Mouse (Mus musculus): ENCODE measurements around the gene Zbtb16.

Zbtb16 gene

DNA sequence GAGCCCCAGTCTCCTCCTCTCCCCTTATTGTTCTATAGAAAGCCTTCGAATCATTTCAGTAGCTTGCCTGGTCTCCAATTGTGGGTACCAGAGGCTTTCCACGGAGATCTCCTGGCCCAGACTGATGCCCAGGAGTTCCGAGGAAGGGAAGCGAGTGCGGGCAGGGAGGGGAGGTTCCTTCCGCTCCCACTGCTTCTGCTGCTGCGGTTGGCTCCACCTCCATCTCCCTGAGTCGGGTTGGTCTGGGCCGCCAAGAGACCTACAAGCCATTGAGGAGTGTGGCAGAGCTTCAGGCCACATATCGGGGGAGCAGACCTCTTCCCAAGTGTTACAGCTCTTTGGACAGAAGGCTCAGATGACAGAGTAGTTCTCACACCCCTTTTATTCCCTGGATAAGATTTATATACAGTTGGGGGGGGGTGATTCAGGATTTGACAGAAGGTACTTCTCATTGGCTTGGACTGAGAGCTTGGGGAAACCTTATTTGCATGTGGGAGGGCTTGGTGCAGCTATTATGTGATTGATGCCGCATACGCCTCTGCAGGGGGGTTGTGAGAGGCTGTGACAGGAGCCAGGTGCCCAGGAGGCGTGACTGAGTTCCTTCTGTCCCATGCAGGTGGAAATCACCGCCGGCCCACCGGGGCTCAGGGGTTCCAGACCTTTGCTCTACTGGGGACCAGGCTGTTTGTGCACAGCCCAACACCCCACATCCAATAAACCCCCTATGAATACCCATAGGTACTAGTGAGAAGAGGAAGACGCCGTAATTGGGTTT lies 200.3 kb downstream of the Zbtb16 start:
- no peak for DNase-seq

DNA sequence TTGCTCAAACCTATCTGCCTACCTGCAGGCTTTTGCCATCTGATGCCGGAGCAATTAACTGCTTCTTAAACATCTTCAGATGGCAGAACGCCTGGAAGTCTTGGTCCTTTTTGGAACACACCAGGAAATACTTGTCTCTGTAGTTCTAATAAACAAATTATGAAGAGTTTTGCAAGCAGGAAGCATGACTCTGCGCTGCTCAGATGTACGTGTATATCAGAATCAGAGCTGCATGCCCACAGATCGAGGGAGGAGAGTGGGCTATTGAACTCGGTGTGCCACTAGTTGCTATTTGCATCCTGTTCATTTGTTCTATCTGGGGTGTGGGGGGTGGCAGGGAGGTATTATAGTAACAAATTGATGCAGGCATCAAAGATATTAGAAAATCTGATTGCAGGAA lies 202.9 kb downstream of the Zbtb16 start:
- no peak for DNase-seq

GRCm38 (mm10) chr9:48619268-48619667 lies 216.8 kb downstream of the Zbtb16 start:
- DNase-seq: no peak

DNA sequence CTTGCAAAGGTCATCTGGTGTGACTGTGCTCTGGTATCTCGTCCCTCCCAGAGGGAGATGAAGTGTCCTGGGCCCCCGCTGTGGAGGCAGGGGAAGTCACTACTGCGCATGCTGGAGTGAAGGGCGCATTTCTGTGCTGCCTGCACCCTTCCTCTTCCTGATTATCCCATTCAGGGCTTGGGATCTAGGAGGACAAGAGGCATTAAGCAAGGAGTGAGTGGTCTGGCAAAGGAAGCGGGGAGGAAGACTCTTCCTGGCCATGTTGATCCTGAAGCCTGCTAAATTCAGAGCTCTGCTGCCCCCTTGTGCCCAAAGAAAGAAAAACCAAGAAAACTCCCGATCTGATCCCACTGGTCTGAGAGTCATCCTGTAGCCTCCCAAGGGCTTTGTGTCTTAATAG lies 217.4 kb downstream of the Zbtb16 start:
- DNase-seq: peak; percentile 38

DNA sequence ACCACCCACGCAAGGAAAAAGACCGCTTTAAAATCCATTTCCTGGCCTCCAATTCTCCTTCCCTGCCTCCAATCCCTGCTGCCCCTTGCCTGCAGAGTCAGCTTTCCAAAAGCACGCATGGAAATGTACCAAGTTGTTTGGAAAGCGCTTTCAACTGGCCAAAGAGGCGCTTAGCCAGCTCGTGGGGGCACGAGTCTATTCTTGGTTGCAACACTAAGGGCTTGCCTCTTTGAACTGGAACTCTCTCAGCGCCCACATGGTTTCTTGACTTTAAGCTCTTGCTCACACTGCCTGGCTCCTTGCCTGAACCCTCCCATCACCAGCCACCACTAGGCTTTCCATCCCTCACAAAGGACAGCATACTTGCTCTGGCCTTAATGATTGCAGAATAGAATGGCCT lies 217.9 kb downstream of the Zbtb16 start:
- DNase-seq: no peak

DNA sequence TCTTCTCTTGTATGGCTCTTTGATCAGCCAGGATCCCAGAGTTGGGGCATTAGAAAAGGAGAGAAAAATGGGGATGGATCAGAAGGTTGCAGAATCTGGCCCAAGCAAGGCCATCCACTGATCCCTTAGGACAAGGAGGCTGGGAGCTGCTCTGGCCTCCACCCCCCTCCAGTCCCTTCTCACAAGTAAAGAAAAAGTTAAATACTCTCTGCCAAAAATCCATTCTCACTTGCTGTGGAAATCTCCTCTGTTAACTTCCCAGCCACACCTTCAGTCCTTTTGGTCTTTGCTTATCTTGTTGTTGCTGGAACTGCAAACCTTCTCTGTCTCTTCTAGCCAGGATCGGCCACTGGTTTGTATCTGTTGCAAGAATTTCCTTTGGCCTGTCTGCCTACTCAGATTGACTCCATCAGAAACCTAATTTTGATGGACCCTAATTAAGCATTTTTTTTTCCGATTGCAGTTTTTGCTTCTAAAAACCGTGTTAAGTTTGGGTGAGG lies 218.5 kb downstream of the Zbtb16 start:
- DNase-seq: no peak

- no peak for DNase-seq
These were observed 222.8 kb downstream of the Zbtb16 start for GRCm38 (mm10) chr9:48613221-48613620.

DNA sequence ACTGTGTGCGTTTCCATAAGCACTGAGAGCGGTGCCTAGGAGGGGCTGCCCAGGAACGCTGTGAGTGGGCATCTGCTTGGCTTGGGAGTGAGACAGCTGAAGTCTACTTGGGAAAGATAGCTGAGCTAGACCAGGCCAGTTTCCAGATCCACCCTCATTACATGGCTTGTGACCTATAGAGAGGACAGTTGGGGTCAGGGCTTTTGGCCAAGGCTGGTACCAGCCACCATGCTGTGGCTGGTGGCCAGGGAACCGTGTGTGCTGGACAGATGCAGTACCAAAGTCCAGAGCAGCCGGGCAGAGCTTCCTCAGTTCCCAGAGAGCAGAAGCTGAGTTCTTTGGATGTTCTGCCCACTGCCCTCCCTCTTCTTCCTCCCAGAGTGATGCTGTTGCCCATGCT lies 223.5 kb downstream of the Zbtb16 start:
- no peak for DNase-seq

DNA sequence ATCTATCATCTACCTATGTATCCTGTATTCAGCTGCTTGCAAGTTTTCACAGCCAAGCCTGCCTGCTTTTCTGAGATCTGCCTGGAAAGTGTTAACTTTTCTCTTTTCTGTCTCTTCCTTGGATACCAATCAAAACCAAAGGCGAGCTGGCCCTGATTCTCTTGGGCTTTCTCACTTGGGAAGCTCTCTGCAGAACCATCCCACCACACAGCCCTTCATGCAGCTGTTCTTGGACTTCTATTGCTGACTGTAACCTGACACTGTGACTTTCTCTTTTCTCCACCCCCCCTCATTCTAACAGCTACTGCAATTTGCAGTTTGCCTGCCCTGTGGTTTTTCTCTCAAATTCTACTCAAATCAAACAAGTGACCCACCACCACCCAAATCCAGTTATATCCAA lies 225.0 kb downstream of the Zbtb16 start:
- no peak for DNase-seq

DNA sequence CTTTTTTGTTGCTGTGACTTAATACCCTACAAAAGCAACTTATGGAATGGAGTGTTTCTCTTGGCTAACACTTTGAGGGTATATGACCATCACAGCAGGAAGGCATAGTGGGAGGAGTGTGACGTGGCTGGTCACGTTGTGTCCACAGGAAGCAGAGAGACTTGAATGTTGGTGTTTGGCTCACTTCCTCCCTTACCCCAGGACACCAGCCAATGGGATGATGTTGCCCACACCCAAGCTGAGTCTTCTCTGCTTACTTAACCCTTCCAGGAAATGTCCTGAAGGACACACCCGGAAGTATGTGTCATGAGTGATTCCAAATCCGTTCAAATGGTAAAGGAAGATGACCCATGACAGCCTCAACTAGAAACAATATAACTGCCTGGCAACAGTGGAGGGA lies 226.3 kb downstream of the Zbtb16 start:
- DNase-seq: no peak

- DNase-seq: no peak
These were observed 228.6 kb downstream of the Zbtb16 start for GRCm38 (mm10) chr9:48607417-48607816.

GRCm38 (mm10) chr9:48606171-48606570 lies 229.9 kb downstream of the Zbtb16 start:
- no peak for DNase-seq

DNA sequence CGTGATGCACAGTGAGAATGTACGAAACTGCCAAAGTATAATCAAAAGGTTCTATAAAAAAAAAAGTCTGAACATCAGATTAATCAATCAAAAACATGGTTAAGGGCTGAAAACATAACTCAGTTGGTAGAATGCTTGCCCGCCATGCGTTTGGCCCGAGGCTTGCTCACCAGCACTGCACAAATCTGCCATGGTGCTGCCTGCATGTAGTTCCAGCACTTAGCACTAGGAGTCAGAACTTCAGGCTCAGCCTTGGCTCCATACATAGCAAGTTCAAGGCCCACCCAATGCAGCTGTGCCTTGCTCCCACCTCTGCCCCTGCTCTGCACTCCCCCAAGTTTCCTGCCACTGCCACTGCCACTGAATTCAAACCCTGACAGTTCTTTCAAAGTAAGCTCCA lies 230.3 kb downstream of the Zbtb16 start:
- no peak for DNase-seq

DNA sequence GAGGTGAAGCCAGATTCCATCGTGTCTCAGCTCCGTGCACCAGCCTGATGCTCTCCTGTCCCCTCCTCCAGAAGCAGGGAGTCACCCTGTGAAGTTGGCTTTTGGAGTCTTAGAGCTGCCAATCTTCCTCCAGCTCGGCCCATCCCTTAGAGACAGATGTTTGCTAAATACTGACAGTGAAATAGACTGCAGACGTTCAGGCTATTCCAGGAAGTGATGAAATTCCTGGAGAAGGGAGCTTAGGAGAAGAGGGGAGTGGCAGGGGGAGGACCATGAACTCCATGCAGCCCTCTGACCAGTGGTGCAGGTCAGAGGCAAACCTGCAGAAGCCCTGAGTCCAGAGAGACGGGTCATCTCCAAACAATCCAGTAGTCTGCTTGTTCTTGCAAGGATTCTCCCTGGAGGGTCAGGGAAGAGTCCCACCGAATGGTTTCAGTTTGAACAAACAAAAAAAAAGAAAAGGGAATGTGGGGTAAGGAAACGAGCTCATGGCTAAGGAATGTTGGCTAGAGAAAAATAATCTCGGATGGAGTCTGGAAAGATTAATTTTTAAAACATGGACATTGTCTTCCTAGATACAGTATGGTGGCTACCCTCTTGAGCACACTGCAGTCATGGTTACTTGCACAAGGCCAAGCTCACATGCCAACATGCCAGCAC lies 231.0 kb downstream of the Zbtb16 start, which contains the start of gene Nnmt:
TSS of gene Nnmt (minus strand) at position 215 of the 660 bp plus-strand sequence.
- no peak for DNase-seq

All from right cerebral cortex, adult 18-20 months (tissue).